Mouse (Mus musculus): ENCODE measurements around the gene Armcx5. TPM values are rescaled to one million over a fixed set of nuclear protein-coding genes. Genes with fewer than 3 reads are reported as not detected.
A peak's percentile ranks its signal among the peaks of the same experiment; 100 is the strongest.
"Not testable (repeated sequence)": the region's sequence is repeated elsewhere in the genome, so short reads cannot be mapped to it uniquely, and the experiment has no call there.

Armcx5 gene
- polyA plus RNA-seq (2012; rRNA removed) = 20.8 and 23.2 TPM in 2 replicates

GRCm38 (mm10) chrX:135742304-135743055, at the start of gene Armcx5, which contains the start of gene Gprasp1:
TSS of gene Armcx5 (plus strand) at chrX:135742733.
TSS of gene Gprasp1 (plus strand) at chrX:135742733.
- TF ChIP-seq POLR2A (IDR thresholded peaks at IDR 0.05; ENCODE audit: extremely low read depth, insufficient read depth, low read length) = peak; percentile 90
- no peak for TF ChIP-seq CTCF (IDR thresholded peaks at IDR 0.05; ENCODE audit: extremely low read depth, insufficient read depth, low read length)
- Histone ChIP-seq H3K4me3 (ENCODE audit: insufficient read depth, low read length) (peak within 1 kb of the TSS; percentile 91), H3K4me1 (ENCODE audit: control insufficient read depth, insufficient read depth, low read length) (no peaks in the 10 kb centered on the region; the same call in 1 of the 2 replicates), H3K27ac (ENCODE audit: insufficient read depth, low read length) (peak within 1 kb of the TSS; percentile 87)

- no peak within 1 kb of the TSS for H3K27ac ChIP-seq (ENCODE audit: insufficient read depth, low read length)
- no peak within 1 kb of the TSS for H3K4me3 ChIP-seq (ENCODE audit: insufficient read depth, low read length)
- TF ChIP-seq POLR2A (IDR thresholded peaks at IDR 0.05; ENCODE audit: extremely low read depth, insufficient read depth, low read length) (no peak), CTCF (IDR thresholded peaks at IDR 0.05; ENCODE audit: extremely low read depth, insufficient read depth, low read length) (no peak)
- H3K4me1 ChIP-seq (ENCODE audit: control insufficient read depth, insufficient read depth, low read length) = no peaks in the 10 kb centered on the region
These were observed 48.9 kb upstream of the Armcx5 start, which contains the start of gene Tcp11x2 for GRCm38 (mm10) chrX:135693633-135694032. TSS of gene Tcp11x2 (minus strand) at chrX:135693790.

DNA sequence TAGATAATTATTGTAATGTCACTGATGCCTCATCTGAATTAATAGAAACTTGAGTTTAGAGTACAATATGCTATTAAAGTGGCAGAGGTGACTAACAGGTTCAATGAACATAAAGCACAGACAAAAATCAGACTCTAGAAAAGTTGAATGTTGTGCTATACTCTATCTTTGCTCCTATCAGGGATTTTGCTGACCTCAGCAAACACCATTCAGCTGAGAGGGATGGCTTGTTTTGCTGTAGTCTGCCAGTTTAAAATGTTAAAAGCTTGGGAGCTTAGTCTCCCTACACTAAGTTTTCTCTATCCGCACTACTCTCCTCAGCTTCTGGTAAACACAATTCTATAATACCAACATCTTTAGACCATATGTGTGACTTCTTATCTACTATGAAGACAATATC, 39.4 kb upstream of the Armcx5 start:
- H3K4me1 ChIP-seq (ENCODE audit: control insufficient read depth, insufficient read depth, low read length) = no peaks in the 10 kb centered on the region
- TF ChIP-seq POLR2A (IDR thresholded peaks at IDR 0.05; ENCODE audit: extremely low read depth, insufficient read depth, low read length) = no peak
- no peak for TF ChIP-seq CTCF (IDR thresholded peaks at IDR 0.05; ENCODE audit: extremely low read depth, insufficient read depth, low read length)
- H3K4me3 ChIP-seq (ENCODE audit: insufficient read depth, low read length) = no peak overlapping the region
- no peak overlapping the region for H3K27ac ChIP-seq (ENCODE audit: insufficient read depth, low read length)

DNA sequence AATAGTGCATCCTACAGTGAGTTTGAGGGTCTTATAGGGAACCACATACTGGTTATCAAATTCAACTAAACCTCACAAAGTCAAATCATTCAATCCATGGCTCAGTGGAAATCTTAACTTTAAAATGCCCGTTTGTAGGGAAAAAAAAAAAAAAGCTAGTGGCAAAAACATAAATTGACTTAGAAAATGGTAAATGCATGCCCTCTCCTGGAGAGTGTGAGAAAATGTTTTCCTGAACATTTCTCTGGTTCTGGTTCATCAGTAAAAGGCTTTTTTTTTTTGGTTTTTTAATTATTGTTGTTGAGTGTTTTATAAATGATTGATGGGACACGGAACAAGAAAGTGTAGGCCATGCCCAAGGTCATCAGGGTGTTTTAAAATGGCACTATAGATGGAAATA, 38.2 kb upstream of the Armcx5 start:
- Histone ChIP-seq H3K27ac (ENCODE audit: insufficient read depth, low read length) (no peak overlapping the region), H3K4me3 (ENCODE audit: insufficient read depth, low read length) (no peak overlapping the region), H3K4me1 (ENCODE audit: control insufficient read depth, insufficient read depth, low read length) (no peaks in the 10 kb centered on the region)
- TF ChIP-seq POLR2A (IDR thresholded peaks at IDR 0.05; ENCODE audit: extremely low read depth, insufficient read depth, low read length) (no peak), CTCF (IDR thresholded peaks at IDR 0.05; ENCODE audit: extremely low read depth, insufficient read depth, low read length) (no peak)

DNA sequence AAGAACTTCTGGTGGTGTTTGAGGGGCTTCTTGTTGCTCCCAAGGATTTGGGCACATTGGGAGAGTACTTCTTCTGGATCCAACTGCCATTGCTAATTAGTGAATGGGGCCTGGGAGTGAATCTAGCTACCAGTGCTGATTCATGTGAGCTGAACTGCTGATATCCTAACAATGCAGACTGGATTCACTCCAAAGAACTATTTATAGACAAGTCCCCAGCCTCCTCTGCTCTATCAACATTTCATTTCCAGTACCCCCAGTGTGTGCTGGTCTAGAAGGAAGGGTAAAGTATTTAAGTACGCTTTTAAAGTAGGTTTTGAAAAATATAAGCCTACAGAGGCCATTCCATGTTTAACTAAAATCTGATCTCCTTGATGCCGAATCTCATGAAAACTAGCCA, 29.7 kb upstream of the Armcx5 start:
- H3K4me3 ChIP-seq (ENCODE audit: insufficient read depth, low read length) = no peak overlapping the region
- no peak overlapping the region for H3K27ac ChIP-seq (ENCODE audit: insufficient read depth, low read length)
- no peaks in the 10 kb centered on the region for H3K4me1 ChIP-seq (ENCODE audit: control insufficient read depth, insufficient read depth, low read length)
- no peak for TF ChIP-seq CTCF (IDR thresholded peaks at IDR 0.05; ENCODE audit: extremely low read depth, insufficient read depth, low read length)
- no peak for TF ChIP-seq POLR2A (IDR thresholded peaks at IDR 0.05; ENCODE audit: extremely low read depth, insufficient read depth, low read length)

GRCm38 (mm10) chrX:135725161-135725560, 17.4 kb upstream of the Armcx5 start, which contains the start of gene Tmsb15a:
TSS of gene Tmsb15a (minus strand) at chrX:135725261.
- Histone ChIP-seq H3K4me1 (ENCODE audit: control insufficient read depth, insufficient read depth, low read length) (no peaks in the 10 kb centered on the region), H3K27ac (ENCODE audit: insufficient read depth, low read length) (no peak within 1 kb of the TSS), H3K4me3 (ENCODE audit: insufficient read depth, low read length) (no peak within 1 kb of the TSS)
- no peak for TF ChIP-seq POLR2A (IDR thresholded peaks at IDR 0.05; ENCODE audit: extremely low read depth, insufficient read depth, low read length)
- TF ChIP-seq CTCF (IDR thresholded peaks at IDR 0.05; ENCODE audit: extremely low read depth, insufficient read depth, low read length) = no peak

DNA sequence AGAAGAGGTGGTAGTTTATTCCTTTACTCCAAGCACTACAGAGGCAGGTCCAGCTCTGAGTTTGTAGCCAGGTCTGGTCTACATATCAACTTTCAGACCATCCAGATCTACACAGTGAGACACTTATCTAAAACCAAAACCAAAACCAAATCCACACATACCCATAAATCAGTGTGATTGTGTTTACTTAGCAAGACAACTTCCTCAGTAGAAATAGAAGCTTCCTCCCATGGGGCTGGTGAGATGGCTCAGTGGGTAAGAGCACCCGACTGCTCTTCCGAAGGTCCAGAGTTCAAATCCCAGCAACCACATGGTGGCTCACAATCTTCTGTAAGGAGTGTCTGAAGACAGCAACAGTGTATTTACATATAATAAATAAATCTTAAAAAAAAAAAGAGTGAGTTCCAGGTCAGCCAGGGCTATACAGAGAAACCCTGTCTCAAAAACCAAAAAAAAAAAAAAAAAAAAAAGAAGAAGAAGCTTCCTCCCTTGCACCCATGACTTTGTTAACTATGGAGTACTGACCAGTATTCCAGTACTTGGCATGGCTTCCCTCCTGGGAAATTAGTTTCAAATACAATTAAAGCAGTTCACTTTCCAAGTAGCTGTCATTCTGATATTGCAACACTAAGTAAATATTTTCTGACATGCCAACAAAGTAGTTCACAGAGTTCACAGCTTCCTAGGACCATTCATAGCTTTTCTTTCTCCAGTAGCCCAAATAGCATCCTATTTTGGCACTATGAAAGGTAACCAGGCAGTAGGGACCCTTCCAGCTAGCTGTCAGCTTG, 3.6 kb upstream of the Armcx5 start:
- Histone ChIP-seq H3K4me1 (ENCODE audit: control insufficient read depth, insufficient read depth, low read length) (no peaks in the 10 kb centered on the region; the same call in 1 of the 2 replicates), H3K27ac (ENCODE audit: insufficient read depth, low read length) (no peak overlapping the region), H3K4me3 (ENCODE audit: insufficient read depth, low read length) (no peak overlapping the region)
- no peak for TF ChIP-seq POLR2A (IDR thresholded peaks at IDR 0.05; ENCODE audit: extremely low read depth, insufficient read depth, low read length)
- no peak for TF ChIP-seq CTCF (IDR thresholded peaks at IDR 0.05; ENCODE audit: extremely low read depth, insufficient read depth, low read length)

DNA sequence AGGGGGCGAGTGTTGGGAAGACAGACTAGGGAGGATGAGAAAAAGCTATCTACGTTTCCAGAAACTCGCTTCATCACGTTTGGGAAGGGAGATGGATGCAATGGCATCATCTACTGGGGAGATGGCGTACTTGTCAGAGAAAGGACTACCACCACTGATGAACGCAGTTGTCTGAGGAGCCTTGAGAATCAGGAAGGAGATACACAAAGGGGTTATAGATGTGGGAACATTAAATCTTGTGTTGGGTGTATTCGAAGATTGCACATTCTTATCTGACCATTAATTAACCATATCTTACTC, 473 bp downstream of the Armcx5 start:
- Histone ChIP-seq H3K4me1 (ENCODE audit: control insufficient read depth, insufficient read depth, low read length) (no peaks in the 10 kb centered on the region; the same call in 1 of the 2 replicates), H3K4me3 (ENCODE audit: insufficient read depth, low read length) (peak overlapping the region; percentile 91), H3K27ac (ENCODE audit: insufficient read depth, low read length) (peak overlapping the region; percentile 53; the same call in 1 of the 2 replicates)
- TF ChIP-seq CTCF (IDR thresholded peaks at IDR 0.05; ENCODE audit: extremely low read depth, insufficient read depth, low read length) = no peak

- not testable (repeated sequence) for H3K27ac ChIP-seq (ENCODE audit: insufficient read depth, low read length); H3K4me1 ChIP-seq (ENCODE audit: control insufficient read depth, insufficient read depth, low read length); H3K4me3 ChIP-seq (ENCODE audit: insufficient read depth, low read length)
These were observed 2.8 kb downstream of the Armcx5 start for GRCm38 (mm10) chrX:135745376-135745775.

DNA sequence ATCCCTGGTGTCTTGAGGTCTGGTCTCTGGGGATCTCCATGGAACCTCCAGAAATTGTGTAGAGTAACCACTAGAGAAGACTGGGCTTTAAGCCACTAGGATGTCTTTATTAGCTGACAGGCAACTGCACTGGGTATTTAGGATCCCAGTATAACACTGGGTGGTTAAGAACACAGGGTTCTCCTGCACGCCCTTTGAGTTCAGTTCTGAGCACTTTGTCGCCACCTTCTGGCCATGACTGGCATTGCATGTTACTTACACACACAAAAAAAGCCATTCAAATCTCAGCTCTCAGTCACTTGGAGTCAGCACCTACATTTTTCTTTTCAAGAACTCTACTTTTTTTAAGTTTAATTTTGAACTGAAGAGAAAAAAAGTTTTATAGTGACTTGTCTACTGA, 10.3 kb downstream of the Armcx5 start:
- TF ChIP-seq CTCF (IDR thresholded peaks at IDR 0.05; ENCODE audit: extremely low read depth, insufficient read depth, low read length) (peak; percentile 73), POLR2A (IDR thresholded peaks at IDR 0.05; ENCODE audit: extremely low read depth, insufficient read depth, low read length) (no peak)
- Histone ChIP-seq H3K4me1 (ENCODE audit: control insufficient read depth, insufficient read depth, low read length) (no peaks in the 10 kb centered on the region), H3K27ac (ENCODE audit: insufficient read depth, low read length) (no peak overlapping the region), H3K4me3 (ENCODE audit: insufficient read depth, low read length) (no peak overlapping the region)

Measured in cortical plate, adult 2 months (tissue).